Mouse (Mus musculus) MEL (cell line): ENCODE results near the gene Myo1h.

Experiments
- CHD1 ChIP-seq: IDR thresholded peaks from 2 replicates; pipeline ENCODE4 v1.6.1; 2012; ENCODE audit warnings: low read depth, mild to moderate bottlenecking, inconsistent platforms, low read length, improper control_type of control experiment
- CHD2 ChIP-seq: IDR thresholded peaks from 2 replicates; pipeline ENCODE4 v1.6.1; 2011; ENCODE audit warnings: low read length, improper control_type of control experiment
- ELF1 ChIP-seq: IDR thresholded peaks from 2 replicates; pipeline ENCODE4 v1.6.1; 2014; ENCODE audit warnings: low read depth, mild to moderate bottlenecking, inconsistent platforms, low read length, improper control_type of control experiment, moderate library complexity
- GATA1 ChIP-seq: IDR thresholded peaks from 2 replicates; pipeline ENCODE4 v1.6.1; 2011; ENCODE audit warnings: low read depth, low read length, improper control_type of control experiment
- MXI1 ChIP-seq: IDR thresholded peaks from 2 replicates; pipeline ENCODE4 v1.6.1; 2011; ENCODE audit warnings: mild to moderate bottlenecking, low read depth, low read length, improper control_type of control experiment
- NELFE ChIP-seq: IDR thresholded peaks from 2 replicates; pipeline ENCODE4 v1.6.1; 2011; ENCODE audit warnings: low read depth, low read length, improper control_type of control experiment
- POLR2A ChIP-seq, 2 experiments: IDR thresholded peaks; 2 replicates each; pipeline ENCODE4 v1.6.1; 2011 to 2012; ENCODE audit warnings: low read length in 2 of 2, mild to moderate bottlenecking in 2 of 2, control low read depth in 1 of 2, improper control_type of control experiment in 1 of 2, low read depth in 1 of 2, moderate library complexity in 1 of 2; ENCODE audit not compliant: control insufficient read depth in 1 of 2, insufficient read depth in 1 of 2, poor library complexity in 1 of 2
- SIN3A ChIP-seq: IDR thresholded peaks from 2 replicates; pipeline ENCODE4 v1.6.1; 2012; ENCODE audit warnings: low read length, improper control_type of control experiment, inconsistent platforms

GRCm38 (mm10) chr5:114264030-114264459 lies 24.9 kb upstream of the Myo1h start:
- TF ChIP-seq POLR2A (IDR thresholded peaks at IDR 0.05; ENCODE audit: control insufficient read depth in 1 of 2, insufficient read depth in 1 of 2, low read depth in 1 of 2, low read length in 2 of 2, poor library complexity in 1 of 2) (no peak), CHD2 (no peak), MXI1 (no peak), SIN3A (no peak), NELFE (no peak), CHD1 (no peak), GATA1 (no peak), ELF1 (no peak)
